Mouse (Mus musculus) 3134 (cell line): ENCODE measurements around the gene 1700122O11Rik.

Source experiments
- DNase-seq: peaks from one replicate; pipeline ENCODE4 v3.0.0-alpha.2; 2011; ENCODE audit warnings: low spot score; ENCODE audit not compliant: insufficient read length; ENCODE audit errors: extremely low read depth

1700122O11Rik gene

GRCm38 (mm10) chr17:48038193-48038592, at the start of gene 1700122O11Rik:
TSS of gene 1700122O11Rik (minus strand) at chr17:48038293.
- DNase-seq, result no peak

DNA sequence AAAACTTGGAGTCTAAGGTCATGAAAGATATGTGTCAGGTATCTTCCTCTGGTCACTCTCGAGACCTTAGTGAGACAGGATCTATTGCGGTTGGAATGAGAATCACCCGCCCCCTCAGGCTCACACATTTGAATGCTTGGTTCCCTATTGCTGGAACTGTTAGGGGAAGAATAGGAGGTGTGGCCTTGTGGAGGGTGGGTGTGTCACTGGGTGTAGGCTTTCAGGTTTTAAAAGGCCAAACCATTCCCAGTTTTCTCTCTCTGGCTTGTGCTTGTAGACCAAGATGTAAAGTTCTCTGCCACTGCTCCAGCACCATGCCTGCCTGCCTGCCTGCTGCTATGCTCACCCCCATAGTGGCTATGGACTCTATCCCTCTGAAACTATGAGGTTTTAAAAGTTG, 42.5 kb upstream of the 1700122O11Rik start:
- DNase-seq, result no peak

DNA sequence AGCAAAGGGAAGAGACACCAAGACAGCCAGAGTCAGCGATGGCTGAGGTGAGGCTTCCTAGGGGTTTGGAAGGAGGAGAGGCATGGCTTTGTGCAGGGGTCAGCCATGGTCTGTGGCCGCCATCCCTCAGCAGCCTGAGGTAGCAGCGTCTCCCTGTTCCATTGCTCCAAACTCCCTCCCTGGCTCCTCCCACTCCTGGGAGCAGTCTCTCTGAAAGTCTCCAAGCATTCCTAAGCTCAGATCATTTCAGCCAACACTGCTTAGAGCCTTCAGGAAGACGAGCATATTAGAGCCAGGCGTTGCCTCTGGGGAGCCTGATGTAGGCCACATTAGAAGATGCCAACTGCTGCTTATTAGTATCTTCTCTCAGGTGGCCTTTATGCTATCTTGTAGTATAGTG, 29.6 kb upstream of the 1700122O11Rik start:
- no peak for DNase-seq

GRCm38 (mm10) chr17:48067083-48067614, 29.1 kb upstream of the 1700122O11Rik start:
- no peak for DNase-seq

DNA sequence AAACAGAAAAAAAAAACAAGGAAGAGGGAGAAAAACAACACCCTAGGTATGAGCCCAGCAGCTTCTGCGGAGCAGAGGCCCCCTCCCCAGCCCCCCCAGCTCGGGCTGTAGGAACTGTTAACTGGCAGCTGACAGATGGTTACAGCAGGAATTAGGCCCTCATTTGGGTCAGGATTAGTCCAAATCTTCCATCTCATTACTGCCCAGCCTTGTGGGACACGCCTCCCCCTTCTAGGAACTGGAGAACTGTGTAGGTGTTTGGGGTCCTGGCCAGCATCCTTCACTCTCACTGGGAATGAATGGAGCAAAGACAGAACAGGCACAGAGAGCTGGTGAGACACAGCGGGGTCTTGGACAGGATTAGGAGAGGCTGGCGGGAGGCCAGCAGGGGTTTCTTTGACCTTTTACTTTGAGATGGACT, 27.0 kb upstream of the 1700122O11Rik start:
- DNase-seq, result no peak

- DNase-seq, result no peak
Measured at GRCm38 (mm10) chr17:48064196-48064843, 26.2 kb upstream of the 1700122O11Rik start.

DNA sequence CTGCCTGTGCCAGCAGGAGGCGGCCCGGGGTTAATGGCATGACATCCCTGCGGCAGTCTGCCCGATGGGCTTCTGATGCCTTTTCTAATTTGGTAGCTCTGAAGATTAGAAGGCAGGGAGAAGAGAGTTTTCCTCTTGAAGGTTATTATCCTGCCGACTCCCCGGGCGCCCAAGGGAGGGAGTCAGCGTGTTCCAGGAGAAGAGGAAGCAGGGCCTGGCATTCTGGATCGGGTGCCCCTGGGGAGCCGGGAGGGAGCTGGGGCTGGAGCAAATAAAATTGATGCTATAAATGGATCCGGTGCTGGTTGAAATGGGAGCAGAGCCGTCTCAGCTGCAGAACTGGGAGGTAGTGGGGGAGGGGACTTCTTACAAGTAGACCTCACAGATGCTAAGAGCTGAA, 19.3 kb upstream of the 1700122O11Rik start:
- DNase-seq, result no peak

DNA sequence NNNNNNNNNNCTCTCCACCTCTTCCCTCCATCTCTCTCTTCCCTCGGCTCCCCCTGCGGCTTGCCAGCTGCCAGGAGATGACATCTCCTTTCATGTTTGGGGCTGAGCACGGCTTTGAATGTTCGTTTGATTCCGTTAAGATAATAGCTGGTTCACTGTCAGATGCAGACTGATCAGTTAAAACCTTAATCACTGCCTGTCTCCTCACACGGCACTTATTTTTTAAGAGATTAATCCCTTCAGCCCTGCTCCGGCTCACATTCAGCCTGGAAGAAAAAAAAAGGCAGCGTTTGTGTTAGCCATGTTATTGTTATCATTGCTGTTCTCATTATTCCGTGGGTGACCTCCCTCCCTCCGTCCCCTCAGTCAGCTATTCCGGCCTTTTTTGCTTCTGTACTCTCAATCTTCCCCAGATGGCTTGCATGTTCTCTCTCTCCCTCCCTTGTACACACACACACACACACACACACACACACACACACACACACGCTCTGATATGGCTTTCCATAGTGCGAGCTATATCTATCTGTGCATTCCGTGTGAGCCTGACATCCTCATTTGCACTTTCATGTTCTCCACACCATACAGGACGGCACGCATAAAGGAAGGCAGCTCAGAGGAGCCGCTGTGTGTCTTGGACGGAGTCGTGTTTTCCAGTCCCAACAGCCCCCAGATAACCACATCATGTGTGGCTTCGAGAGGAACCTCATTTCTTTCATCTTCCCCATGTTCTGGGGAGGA, 17.2 kb upstream of the 1700122O11Rik start:
- no peak for DNase-seq

DNA sequence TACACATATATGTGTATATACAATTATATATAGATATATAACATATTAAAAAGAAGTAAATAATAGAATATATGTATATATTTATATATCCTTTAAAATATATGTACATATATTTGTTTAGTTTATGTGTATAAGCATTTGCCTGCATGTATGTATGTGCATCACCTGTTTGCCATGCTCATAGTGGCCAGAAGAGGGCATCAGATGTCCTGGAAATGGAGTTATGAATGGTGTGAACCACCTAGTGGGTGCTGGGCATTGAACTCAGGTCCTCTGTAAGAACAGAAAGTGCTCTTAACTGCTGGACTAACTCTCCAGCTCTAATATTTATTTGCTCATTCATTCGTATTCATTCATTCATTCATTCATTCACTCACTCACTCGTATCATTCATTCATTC, 15.6 kb upstream of the 1700122O11Rik start:
- no peak for DNase-seq

DNA sequence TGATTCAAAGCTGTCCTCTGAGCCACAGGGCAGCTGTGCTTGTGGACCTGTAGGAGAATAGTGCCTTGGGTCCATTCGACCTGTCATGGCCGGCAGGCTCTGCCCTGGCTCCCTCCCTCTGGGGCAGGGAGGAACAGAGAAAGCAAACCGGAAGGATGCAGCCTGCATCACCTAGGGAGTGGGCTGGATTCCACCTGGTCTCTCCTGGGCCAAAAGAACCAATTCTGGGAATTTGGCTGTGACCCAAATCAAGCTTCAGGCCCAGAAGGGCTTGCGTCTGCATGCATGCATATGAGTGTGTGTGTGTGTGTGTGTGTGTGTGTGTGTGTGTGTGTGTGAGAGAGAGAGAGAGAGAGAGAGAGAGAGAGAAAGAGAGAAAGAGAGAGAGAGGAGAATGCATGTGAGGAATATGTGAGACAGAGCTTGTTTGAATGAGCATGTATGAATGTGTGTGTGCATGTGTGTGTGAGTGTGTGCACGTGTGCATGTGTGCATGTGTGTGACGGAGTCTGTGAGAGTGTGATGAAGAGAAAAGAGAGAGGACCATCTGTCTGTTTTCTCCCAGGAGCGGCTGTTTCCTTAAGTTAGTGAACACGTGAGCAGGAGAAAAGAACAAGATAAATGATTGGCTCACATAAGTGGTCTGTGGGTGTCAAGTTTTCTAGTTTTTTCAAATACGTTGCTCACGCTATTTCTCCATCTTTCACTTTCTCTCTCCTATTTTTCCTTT, 14.4 kb upstream of the 1700122O11Rik start:
- no peak for DNase-seq

DNA sequence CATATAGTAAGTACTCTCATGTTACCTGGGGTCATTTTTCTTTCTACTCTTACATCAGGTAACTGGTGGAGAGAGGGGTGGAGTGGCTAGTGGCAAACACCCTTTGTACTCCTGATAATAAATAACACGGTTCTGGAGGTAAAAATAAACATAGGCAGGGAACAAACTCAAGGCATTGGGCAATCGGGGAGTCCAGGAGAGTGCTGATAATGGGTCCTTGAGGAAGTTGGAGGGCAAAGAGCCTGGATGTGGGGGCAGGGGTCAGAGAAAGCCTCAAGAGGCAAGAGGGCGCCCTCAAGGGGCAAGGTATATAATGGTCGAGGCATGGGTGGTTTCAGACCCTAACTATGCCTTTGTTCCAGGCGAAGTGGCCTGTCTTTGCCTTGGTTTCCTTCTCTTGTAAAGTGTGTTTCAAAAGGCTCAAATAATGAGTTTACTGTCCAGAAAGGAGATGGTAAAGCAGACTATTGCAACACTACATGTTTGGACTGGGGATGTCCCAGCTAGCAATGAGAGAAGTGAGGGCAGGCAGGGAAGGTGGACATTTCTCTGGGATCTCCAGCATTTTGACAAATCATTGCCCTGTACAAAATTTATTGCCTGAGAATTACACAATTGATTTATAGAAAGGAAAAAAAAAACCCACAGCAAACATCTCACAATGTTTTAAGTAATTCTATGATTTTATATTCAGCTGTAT, 13.7 kb upstream of the 1700122O11Rik start:
- DNase-seq, result no peak

GRCm38 (mm10) chr17:48045631-48046030, 7.5 kb upstream of the 1700122O11Rik start:
- no peak for DNase-seq

DNA sequence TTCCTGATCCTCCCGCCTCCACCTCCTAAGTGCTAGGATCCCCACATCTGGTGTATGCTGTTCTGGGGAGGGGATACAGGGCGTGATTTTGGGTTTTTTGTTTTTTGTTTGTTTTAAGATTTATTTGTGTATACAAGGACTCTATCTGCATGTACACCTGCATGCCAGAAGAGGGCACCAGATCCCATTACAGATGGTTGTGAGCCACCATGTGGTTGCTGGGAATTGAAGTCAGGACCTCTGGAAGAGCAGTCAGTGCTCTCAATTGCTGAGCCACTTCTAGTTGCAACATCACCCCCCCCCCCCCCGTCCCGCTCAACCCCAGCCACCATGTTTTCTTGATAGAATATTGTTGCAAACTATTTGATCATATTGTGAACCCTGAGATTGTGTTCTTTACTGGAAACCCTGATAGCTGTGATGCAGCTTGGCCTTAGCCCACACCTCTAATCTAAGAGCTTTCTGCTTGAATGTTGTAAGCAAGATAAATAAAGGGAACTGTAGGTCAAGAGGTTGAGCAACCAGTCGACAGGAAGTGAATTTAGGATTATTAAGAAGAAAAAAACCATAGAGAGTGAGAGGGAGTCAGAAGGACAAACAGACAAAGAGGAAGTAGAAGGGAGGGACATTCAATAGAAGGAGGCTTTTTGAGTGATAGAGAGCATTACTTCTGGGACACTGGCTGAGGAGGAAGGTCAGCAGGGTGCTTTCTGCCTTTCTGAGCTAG, 5.2 kb upstream of the 1700122O11Rik start:
- no peak for DNase-seq

GRCm38 (mm10) chr17:48041351-48042287, 3.5 kb upstream of the 1700122O11Rik start:
- DNase-seq, result no peak

GRCm38 (mm10) chr17:48039232-48039866, 1.3 kb upstream of the 1700122O11Rik start:
- no peak for DNase-seq

DNA sequence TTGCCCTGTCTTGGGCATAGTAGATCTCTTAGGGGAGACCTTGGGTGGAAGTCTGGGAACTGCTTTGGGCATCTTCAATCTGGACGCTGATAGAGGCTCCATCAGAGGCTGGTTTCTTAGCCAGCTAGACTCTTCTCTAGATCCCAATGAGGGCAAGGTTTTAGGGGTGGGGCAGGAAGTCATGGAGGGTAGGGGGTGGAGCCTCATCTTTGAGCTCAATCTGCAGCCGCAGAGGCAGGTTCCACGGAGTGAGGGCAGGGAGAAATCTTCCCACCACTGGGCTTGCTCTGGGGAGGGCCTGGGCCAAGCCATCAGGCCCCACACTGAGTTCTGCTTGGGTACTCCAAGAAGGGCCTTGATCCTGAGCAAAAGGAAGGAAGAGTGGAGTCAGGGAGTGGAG, 1.2 kb downstream of the 1700122O11Rik start:
- no peak for DNase-seq

DNA sequence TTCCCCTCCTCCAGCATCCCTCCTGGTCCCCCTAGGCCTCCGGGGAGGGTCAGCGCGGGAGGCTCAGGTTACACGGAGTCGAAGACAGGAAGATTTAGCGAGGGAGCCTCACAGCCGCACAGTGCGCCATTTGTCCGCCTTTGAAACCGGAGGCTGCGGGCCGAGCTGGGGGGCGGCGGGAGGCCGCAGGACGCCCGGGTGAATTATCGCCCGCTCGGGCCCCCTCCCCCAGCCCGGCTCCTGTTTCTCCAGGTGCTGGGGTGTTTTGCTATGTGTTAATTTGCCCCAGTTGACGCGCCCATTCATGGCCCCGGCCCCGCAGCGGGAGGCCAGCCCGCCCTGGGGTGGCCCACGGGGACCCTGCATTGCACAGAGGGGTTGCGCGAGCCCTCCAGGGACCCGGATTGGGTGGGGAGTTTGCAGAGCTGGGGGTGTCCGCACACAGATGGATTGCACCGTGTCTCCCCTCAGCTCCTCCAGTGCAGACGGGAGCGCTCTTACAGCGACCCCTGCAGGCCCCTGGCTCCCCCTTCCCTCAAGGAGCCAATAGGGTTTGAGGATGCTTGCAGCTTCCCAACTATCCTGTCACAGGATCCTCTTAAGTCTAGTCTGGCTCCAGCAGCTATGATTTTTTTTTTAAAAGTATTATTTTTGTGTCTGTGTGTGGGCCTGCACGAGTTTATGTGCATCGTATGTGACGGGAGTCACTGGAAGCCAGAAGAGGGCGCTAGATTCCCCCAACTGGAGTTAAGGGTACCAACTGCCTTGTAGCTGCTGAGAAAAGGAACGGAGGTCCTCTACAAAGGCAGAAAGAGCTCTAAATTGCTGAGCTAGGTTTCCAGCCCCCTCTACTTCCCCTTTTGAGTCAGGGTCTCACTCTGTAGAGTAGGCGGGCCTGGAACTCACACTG, 6.3 kb downstream of the 1700122O11Rik start:
- DNase-seq, result no peak

DNA sequence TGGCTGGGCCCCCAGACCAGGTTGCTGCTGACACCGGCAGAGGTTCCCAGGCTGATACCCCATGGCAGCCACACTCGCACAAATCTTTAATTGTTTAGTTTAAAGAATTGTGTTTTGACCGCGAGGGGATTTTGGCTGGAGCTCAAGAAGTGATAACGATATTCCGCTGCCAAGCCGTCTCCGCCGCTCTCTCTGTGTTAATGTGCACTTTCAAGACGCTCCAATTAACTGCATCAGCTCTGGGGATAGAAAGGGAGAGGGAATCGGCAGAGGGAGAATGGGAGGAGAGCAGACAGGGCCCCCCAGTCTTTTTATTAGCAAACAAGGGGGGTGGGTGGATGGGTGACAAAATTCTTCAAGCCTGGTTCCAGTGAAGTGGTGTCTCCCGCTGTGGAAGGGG, 8.9 kb downstream of the 1700122O11Rik start:
- no peak for DNase-seq
